Mouse (Mus musculus): ENCODE measurements around the gene Mob4. TPM values are rescaled to one million over a fixed set of nuclear protein-coding genes. Genes with fewer than 3 reads are reported as not detected.

Mob4 gene
- polyA plus RNA-seq, 1 experiment, result 19.5 TPM

DNA sequence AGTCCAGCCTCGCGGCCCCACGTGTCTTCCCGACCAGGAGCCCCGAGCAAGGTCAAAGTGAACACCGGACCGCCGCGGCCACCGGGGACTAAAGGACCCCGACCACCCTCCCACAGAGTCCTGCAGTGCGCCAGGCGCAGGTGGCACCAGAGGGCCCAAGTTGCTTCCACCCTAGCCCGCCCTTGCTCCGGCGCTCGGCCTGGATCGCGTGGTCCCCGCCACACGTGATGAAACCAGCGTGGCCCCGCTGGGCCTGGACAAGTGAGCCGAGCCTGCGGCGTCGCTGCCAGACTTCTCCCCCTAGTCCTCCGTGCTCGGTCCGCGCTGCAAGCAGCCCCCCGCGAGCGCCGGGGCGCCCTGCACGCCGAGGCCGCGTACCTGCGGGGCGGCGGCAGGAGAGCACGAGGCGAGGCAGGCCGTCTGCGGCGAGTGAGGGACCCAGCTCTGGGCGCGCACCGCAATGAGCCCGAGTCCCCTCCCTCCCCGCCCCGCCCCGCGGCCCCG lies 43.6 kb upstream of the Mob4 start:
- no peaks in the 10 kb centered on the region for H3K27me3 ChIP-seq (ENCODE audit: control insufficient read depth, insufficient read depth, insufficient read length)
- H3K79me2 ChIP-seq (ENCODE audit: control insufficient read depth, insufficient read depth), result peaks cover 69% of the 10 kb centered on the region
- H3ac ChIP-seq (ENCODE audit: control insufficient read depth, insufficient read length), result peak overlapping the region; percentile 84
- peak overlapping the region; percentile 76 for H3K4me2 ChIP-seq (ENCODE audit: low read depth)
- peaks cover 46% of the 10 kb centered on the region for H3K36me3 ChIP-seq (ENCODE audit: control insufficient read depth, insufficient read depth)
- peak overlapping the region; percentile 90 for H3K4me3 ChIP-seq
- peak; percentile 42 for TF ChIP-seq REST (IDR thresholded peaks at IDR 0.05; ENCODE audit: insufficient read depth, insufficient read length)
- TF ChIP-seq SRF (IDR thresholded peaks at IDR 0.05; ENCODE audit: control insufficient read depth, insufficient read length, low read depth), result no peak
- TF ChIP-seq CEBPB (IDR thresholded peaks at IDR 0.05; ENCODE audit: insufficient read depth, poor library complexity, severe bottlenecking), result no peak
- no peak for TF ChIP-seq MYOG (IDR thresholded peaks at IDR 0.05; ENCODE audit: control insufficient read depth in 1 of 3, insufficient read depth in 1 of 3, insufficient read length in 2 of 3, low read depth in 2 of 3)
- no peak for TF ChIP-seq MAX (IDR thresholded peaks at IDR 0.05; ENCODE audit: low read depth)
- TF ChIP-seq POLR2A (IDR thresholded peaks at IDR 0.05; ENCODE audit: insufficient read length, low read depth), result peak; percentile 92
- no peak for TF ChIP-seq USF1 (IDR thresholded peaks at IDR 0.05; ENCODE audit: low read depth)
- TF ChIP-seq E2F4 (IDR thresholded peaks at IDR 0.05; ENCODE audit: insufficient read depth), result no peak
- TF ChIP-seq POLR2AphosphoS2 (IDR thresholded peaks at IDR 0.05; ENCODE audit: insufficient read length, low read depth), result peak; percentile 96
- TF ChIP-seq TCF12 (IDR thresholded peaks at IDR 0.05; ENCODE audit: insufficient read depth, poor library complexity, severe bottlenecking), result no peak
- TF ChIP-seq MYOD1 (IDR thresholded peaks at IDR 0.05; ENCODE audit: control insufficient read depth in 1 of 3, insufficient read length in 2 of 3, low read depth in 2 of 3), result no peak
- no peak for TF ChIP-seq TCF3 (IDR thresholded peaks at IDR 0.05; ENCODE audit: insufficient read length, low read depth)

DNA sequence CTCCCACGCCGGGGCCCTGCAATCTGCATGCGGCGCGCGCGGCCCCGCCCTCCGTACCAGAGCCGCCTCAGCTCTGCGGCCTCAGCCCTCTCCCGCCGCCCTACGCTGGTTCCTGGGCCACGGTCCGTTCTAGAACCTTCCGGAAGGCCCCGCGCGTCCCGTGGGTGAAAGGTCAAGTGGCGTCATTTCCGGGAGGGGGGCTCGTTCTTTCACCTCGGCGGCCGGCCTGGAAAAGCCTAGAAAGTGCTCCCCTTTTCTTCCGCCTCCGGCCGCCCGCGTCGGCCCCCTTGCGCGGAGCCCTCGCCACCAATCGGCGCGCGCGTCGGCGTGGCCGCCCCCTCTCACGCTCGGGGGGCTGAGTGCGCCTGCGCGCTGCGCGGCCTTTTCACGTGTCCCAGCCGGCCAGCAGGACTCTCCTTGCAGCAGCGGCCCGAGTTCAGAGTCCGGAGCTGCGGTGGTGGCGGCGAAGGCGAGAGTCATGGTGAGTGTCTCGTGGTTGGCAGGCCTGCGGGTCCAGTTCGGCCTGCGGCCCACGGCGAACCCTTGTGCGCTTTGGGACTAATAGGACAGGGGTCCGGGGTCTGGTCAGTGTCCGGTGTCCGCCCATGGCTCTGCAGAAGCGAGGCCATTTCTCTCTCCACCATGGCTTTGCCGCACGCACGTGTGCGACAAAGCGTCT lies 43.0 kb upstream of the Mob4 start, which contains the start of the genes Hspe1 and Hspd1:
Hspe1 (plus strand) TSS at position 201 of the 679 bp plus-strand sequence.
Hspd1 (minus strand) TSS at position 312 of the 679 bp plus-strand sequence.
- Histone ChIP-seq H3K27me3 (ENCODE audit: control insufficient read depth, insufficient read depth, insufficient read length) (no peaks in the 10 kb centered on the region), H3K79me2 (ENCODE audit: control insufficient read depth, insufficient read depth) (peaks cover 62% of the 10 kb centered on the region), H3ac (ENCODE audit: control insufficient read depth, insufficient read length) (peak within 1 kb of the TSS; percentile 84), H3K36me3 (ENCODE audit: control insufficient read depth, insufficient read depth) (peaks cover 42% of the 10 kb centered on the region), H3K4me2 (ENCODE audit: low read depth) (peak within 1 kb of the TSS; percentile 95), H3K4me3 (peak within 1 kb of the TSS; percentile 90)
- TF ChIP-seq E2F4 (IDR thresholded peaks at IDR 0.05; ENCODE audit: insufficient read depth) (no peak), USF1 (IDR thresholded peaks at IDR 0.05; ENCODE audit: low read depth) (no peak), CEBPB (IDR thresholded peaks at IDR 0.05; ENCODE audit: insufficient read depth, poor library complexity, severe bottlenecking) (no peak), POLR2AphosphoS2 (IDR thresholded peaks at IDR 0.05; ENCODE audit: insufficient read length, low read depth) (peak; percentile 96), POLR2A (IDR thresholded peaks at IDR 0.05; ENCODE audit: insufficient read length, low read depth) (peak; percentile 94), TCF12 (IDR thresholded peaks at IDR 0.05; ENCODE audit: insufficient read depth, poor library complexity, severe bottlenecking) (no peak), MYOD1 (IDR thresholded peaks at IDR 0.05; ENCODE audit: control insufficient read depth in 1 of 3, insufficient read length in 2 of 3, low read depth in 2 of 3) (no peak), MYOG (IDR thresholded peaks at IDR 0.05; ENCODE audit: control insufficient read depth in 1 of 3, insufficient read depth in 1 of 3, insufficient read length in 2 of 3, low read depth in 2 of 3) (peak in 2 of 3 experiments; percentile 11 to 21), TCF3 (IDR thresholded peaks at IDR 0.05; ENCODE audit: insufficient read length, low read depth) (no peak)

DNA sequence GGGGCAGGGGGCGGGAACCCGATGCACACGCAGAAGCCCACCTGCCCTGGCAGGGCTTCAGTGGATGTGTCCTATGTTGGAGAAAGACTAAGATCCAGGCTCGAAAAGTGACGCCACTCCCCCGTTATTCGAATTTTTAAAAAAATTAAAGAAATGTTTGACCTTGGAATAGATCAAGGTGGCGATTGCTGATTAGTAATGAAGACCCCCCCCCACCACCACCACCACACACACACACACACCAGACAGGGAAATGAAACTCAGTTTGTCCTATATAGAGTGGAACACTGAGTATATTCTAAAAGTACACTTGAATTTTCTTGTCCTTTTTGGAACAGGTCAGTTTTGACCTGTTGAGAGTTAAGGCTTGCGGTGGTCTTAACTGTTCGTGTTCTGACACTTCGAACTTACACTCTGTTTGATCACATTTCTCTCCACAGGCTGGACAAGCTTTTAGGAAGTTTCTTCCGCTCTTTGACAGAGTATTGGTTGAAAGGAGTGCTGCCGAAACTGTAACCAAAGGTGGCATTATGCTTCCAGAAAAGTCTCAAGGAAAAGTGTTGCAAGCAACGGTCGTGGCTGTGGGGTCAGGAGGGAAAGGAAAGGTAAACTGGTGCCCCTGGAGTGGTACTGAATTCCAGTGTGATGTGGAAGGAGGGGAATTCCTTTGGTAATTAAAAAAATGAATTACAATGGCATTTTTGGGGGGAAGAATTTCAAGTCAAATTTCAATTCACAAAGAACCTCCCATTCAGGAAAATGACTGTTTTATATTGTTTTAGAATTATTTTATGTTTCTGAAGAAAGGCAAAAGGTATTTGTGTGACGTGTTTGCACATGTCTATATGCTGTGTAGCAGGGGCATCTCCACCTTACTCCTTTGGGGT lies 42.2 kb upstream of the Mob4 start:
- Histone ChIP-seq H3K36me3 (ENCODE audit: control insufficient read depth, insufficient read depth) (peaks cover 34% of the 10 kb centered on the region), H3K4me3 (peak overlapping the region; percentile 90), H3K27me3 (ENCODE audit: control insufficient read depth, insufficient read depth, insufficient read length) (no peaks in the 10 kb centered on the region), H3K4me2 (ENCODE audit: low read depth) (peak overlapping the region; percentile 95), H3K79me2 (ENCODE audit: control insufficient read depth, insufficient read depth) (peaks cover 55% of the 10 kb centered on the region), H3ac (ENCODE audit: control insufficient read depth, insufficient read length) (peak overlapping the region; percentile 84)
- TF ChIP-seq E2F4 (IDR thresholded peaks at IDR 0.05; ENCODE audit: insufficient read depth) (no peak), MYOD1 (IDR thresholded peaks at IDR 0.05; ENCODE audit: control insufficient read depth in 1 of 3, insufficient read length in 2 of 3, low read depth in 2 of 3) (no peak), POLR2AphosphoS2 (IDR thresholded peaks at IDR 0.05; ENCODE audit: insufficient read length, low read depth) (no peak), TCF3 (IDR thresholded peaks at IDR 0.05; ENCODE audit: insufficient read length, low read depth) (no peak), CEBPB (IDR thresholded peaks at IDR 0.05; ENCODE audit: insufficient read depth, poor library complexity, severe bottlenecking) (no peak), SRF (IDR thresholded peaks at IDR 0.05; ENCODE audit: control insufficient read depth, insufficient read length, low read depth) (no peak), TCF12 (IDR thresholded peaks at IDR 0.05; ENCODE audit: insufficient read depth, poor library complexity, severe bottlenecking) (no peak), MYOG (IDR thresholded peaks at IDR 0.05; ENCODE audit: control insufficient read depth in 1 of 3, insufficient read depth in 1 of 3, insufficient read length in 2 of 3, low read depth in 2 of 3) (no peak), REST (IDR thresholded peaks at IDR 0.05; ENCODE audit: insufficient read depth, insufficient read length) (no peak), POLR2A (IDR thresholded peaks at IDR 0.05; ENCODE audit: insufficient read length, low read depth) (no peak), USF1 (IDR thresholded peaks at IDR 0.05; ENCODE audit: low read depth) (no peak), MAX (IDR thresholded peaks at IDR 0.05; ENCODE audit: low read depth) (no peak)

DNA sequence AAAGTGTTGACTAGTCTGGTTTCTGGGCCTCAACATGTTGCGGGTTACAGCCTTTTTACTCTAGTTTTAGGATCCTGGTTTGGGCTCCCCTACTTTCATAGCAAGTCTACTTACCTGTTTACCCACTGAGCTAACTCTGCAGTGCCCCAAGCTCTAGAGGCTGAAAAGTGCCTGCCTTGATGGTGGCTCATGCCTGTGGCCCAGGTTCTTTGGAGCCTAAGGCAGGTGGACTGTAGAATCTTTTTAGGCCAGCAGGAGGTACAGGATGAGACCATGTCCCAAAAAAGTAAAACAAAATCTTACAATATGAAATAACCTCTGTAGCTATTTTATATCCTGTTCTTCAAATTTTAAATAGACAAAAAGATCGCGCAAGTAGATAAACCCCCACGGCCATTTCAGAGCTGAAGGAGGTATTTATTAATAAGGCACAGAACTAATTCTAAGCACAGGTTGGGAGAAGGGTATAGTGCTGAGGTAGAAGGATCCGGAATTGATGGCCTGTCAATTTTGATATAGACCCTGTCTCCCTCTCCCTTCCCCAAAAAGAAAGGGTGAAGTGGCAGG lies 41.5 kb upstream of the Mob4 start:
- Histone ChIP-seq H3K4me2 (ENCODE audit: low read depth) (peak overlapping the region; percentile 95), H3K27me3 (ENCODE audit: control insufficient read depth, insufficient read depth, insufficient read length) (no peaks in the 10 kb centered on the region), H3ac (ENCODE audit: control insufficient read depth, insufficient read length) (no peak overlapping the region), H3K79me2 (ENCODE audit: control insufficient read depth, insufficient read depth) (peaks cover 47% of the 10 kb centered on the region), H3K36me3 (ENCODE audit: control insufficient read depth, insufficient read depth) (peaks cover 29% of the 10 kb centered on the region), H3K4me3 (peak overlapping the region; percentile 90)
- no peak for TF ChIP-seq CEBPB (IDR thresholded peaks at IDR 0.05; ENCODE audit: insufficient read depth, poor library complexity, severe bottlenecking)
- TF ChIP-seq REST (IDR thresholded peaks at IDR 0.05; ENCODE audit: insufficient read depth, insufficient read length), result no peak

Measured in myocyte (in vitro differentiated cells).